Mouse (Mus musculus): ENCODE data around the gene Gm3138. TPM values are rescaled to one million over a fixed set of nuclear protein-coding genes. Genes with fewer than 3 reads are reported as not detected.
"Not testable (repeated sequence)": the region's sequence is repeated elsewhere in the genome, so short reads cannot be mapped to it uniquely, and the experiment has no call there.

The Gm3138 gene
- not detected in 2 replicates for polyA plus RNA-seq (2014; fragmentation: Nextera tagmentation; extraction: Ambion mirVana)

- not testable (repeated sequence) for H3K27me3 ChIP-seq (ENCODE audit: control insufficient read depth, insufficient read depth, low read length)
Observed at GRCm38 (mm10) chr14:4249331-4249730, at the start of gene Gm3138. Gm3138 (plus strand) TSS chr14:4249631.

GRCm38 (mm10) chr14:4269238-4269950 is 20.0 kb downstream of the Gm3138 start:
- WGBS: 85% methylated on average over 2 of the region's 2 CpGs
- not testable (repeated sequence) for H3K4me3 ChIP-seq (replicated peaks; ENCODE audit: low read length); DNase-seq (ENCODE audit: low spot score); H3K9me3 ChIP-seq (ENCODE audit: control insufficient read depth, low read length); H3K4me2 ChIP-seq (replicated peaks); H3K4me1 ChIP-seq (replicated peaks; ENCODE audit: control insufficient read depth, insufficient read depth, low read length); H3K27ac ChIP-seq; H3K36me3 ChIP-seq (replicated peaks; ENCODE audit: control insufficient read depth, insufficient read depth); ATAC-seq (ENCODE audit: low FRiP score); H3K9ac ChIP-seq; H3K27me3 ChIP-seq (ENCODE audit: control insufficient read depth, insufficient read depth, low read length)

More at GRCm38 (mm10) chr14:4249331-4249730, at the start of gene Gm3138:
- not testable (repeated sequence) for H3K4me3 ChIP-seq (replicated peaks; ENCODE audit: low read length); DNase-seq (ENCODE audit: low spot score); H3K9ac ChIP-seq; H3K9me3 ChIP-seq (ENCODE audit: control insufficient read depth, low read length); H3K36me3 ChIP-seq (replicated peaks; ENCODE audit: control insufficient read depth, insufficient read depth); H3K27ac ChIP-seq; ATAC-seq (ENCODE audit: low FRiP score); H3K4me1 ChIP-seq (replicated peaks; ENCODE audit: control insufficient read depth, insufficient read depth, low read length); H3K4me2 ChIP-seq (replicated peaks)
- no CpG with 5 or more reads among the region's 2 CpGs for WGBS

GRCm38 (mm10) chr14:4279828-4280227 is 30.4 kb downstream of the Gm3138 start:
- not testable (repeated sequence) for H3K4me1 ChIP-seq (replicated peaks; ENCODE audit: control insufficient read depth, insufficient read depth, low read length); DNase-seq (ENCODE audit: low spot score); H3K36me3 ChIP-seq (replicated peaks; ENCODE audit: control insufficient read depth, insufficient read depth); H3K9ac ChIP-seq; ATAC-seq (ENCODE audit: low FRiP score); H3K4me3 ChIP-seq (replicated peaks; ENCODE audit: low read length); H3K4me2 ChIP-seq (replicated peaks); H3K27me3 ChIP-seq (ENCODE audit: control insufficient read depth, insufficient read depth, low read length); H3K27ac ChIP-seq; H3K9me3 ChIP-seq (ENCODE audit: control insufficient read depth, low read length)
- 46% methylated on average over 2 of the region's 3 CpGs for WGBS

Other genes starting within 250 kb of the Gm3138 start
- gene Gm5796, start 225.7 kb upstream of the Gm3138 start, polyA plus RNA-seq (2014; fragmentation: Nextera tagmentation; extraction: Ambion mirVana): 4.1 and 4.7 TPM in 2 replicates
- not detected in 2 replicates for gene Gm3115, start 165.5 kb upstream of the Gm3138 start, polyA plus RNA-seq (2014; fragmentation: Nextera tagmentation; extraction: Ambion mirVana)
- 5.2 and 6.4 TPM in 2 replicates for gene Gm8108, start 139.1 kb upstream of the Gm3138 start, polyA plus RNA-seq (2014; fragmentation: Nextera tagmentation; extraction: Ambion mirVana)
- gene Gm3127, start 84.6 kb upstream of the Gm3138 start, polyA plus RNA-seq (2014; fragmentation: Nextera tagmentation; extraction: Ambion mirVana): not detected in 2 replicates
- 11.1 and 11.7 TPM in 2 replicates for gene Gm2974, start 67.1 kb upstream of the Gm3138 start, polyA plus RNA-seq (2014; fragmentation: Nextera tagmentation; extraction: Ambion mirVana)
- gene Gm3149, start 67.7 kb downstream of the Gm3138 start, polyA plus RNA-seq (2014; fragmentation: Nextera tagmentation; extraction: Ambion mirVana): 0.13 TPM in 1 of 2 replicates, not detected in the other
- 5.8 and 7.9 TPM in 2 replicates for gene 2610042L04Rik, start 85.1 kb downstream of the Gm3138 start, polyA plus RNA-seq (2014; fragmentation: Nextera tagmentation; extraction: Ambion mirVana)
- gene Gm3159, start 147.9 kb downstream of the Gm3138 start, polyA plus RNA-seq (2014; fragmentation: Nextera tagmentation; extraction: Ambion mirVana): not detected in 2 replicates
- 6.2 and 8.1 TPM in 2 replicates for gene Gm3164, start 165.8 kb downstream of the Gm3138 start, polyA plus RNA-seq (2014; fragmentation: Nextera tagmentation; extraction: Ambion mirVana)
- 0.56 and 1.8 TPM in 2 replicates for gene Gm3173, start 181.4 kb downstream of the Gm3138 start, polyA plus RNA-seq (2014; fragmentation: Nextera tagmentation; extraction: Ambion mirVana)
- gene Gm3182, start 232.1 kb downstream of the Gm3138 start, polyA plus RNA-seq (2014; fragmentation: Nextera tagmentation; extraction: Ambion mirVana): not detected in 2 replicates

Measured in hindbrain, embryonic 14.5 days (tissue).